Mouse (Mus musculus): Measurements from ENCODE around the gene Zic2. TPM values are rescaled to one million over a fixed set of nuclear protein-coding genes. Genes with fewer than 3 reads are reported as not detected.

Zic2 gene
- polyA plus RNA-seq, 2 experiments from 2014 or later = not detected

- ATAC-seq = no peak
Measured at GRCm38 (mm10) chr14:122477971-122478573, 2.8 kb downstream of the Zic2 start.

DNA sequence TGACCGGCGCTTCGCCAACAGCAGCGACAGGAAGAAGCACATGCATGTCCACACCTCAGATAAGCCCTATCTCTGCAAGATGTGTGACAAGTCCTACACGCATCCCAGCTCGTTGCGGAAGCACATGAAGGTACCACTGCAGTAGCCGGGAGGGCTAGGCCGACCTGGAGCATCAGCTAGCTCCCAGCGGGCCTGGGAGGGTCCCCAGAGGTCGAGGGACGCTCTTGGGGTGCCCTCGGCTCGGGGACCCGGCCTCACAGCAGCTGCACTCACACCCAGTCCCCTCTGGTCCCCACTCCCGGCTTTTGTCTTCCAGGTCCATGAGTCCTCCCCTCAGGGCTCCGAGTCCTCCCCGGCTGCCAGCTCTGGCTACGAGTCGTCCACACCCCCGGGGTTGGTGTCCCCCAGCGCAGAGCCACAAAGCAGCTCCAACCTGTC lies 3.4 kb downstream of the Zic2 start:
- ATAC-seq = no peak

DNA sequence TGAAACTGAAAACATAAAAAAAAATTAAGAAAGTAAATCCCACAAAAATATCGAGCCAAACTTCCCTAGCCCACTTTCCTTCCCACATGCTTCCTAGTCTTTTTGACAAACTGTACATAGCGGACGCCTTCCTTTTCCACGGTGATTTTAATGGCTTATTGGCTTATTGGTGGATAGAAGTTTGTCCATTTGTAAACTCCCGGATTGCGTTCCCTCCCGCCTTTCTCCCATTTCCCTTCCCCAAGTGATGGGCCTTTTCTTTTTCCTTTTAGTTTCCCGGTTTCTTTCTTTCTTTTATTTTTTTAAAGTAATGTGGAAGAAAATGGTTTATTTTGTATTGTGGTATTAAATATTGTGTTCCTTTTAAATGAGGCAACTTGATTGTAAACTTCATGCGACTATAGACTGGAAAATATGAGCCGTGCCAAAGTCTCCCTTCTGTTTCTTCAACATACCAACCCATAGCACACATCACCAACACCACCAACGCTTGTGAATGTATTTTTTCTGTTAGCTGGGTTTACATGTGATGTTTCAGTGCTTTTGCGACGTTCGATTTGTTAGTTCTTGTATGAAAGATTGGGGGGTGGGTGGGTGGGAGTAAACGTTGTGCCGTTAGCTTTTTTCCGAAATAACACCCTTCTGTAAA lies 4.3 kb downstream of the Zic2 start:
- ATAC-seq = no peak

GRCm38 (mm10) chr14:122480355-122480754 lies 5.1 kb downstream of the Zic2 start:
- ATAC-seq = no peak

DNA sequence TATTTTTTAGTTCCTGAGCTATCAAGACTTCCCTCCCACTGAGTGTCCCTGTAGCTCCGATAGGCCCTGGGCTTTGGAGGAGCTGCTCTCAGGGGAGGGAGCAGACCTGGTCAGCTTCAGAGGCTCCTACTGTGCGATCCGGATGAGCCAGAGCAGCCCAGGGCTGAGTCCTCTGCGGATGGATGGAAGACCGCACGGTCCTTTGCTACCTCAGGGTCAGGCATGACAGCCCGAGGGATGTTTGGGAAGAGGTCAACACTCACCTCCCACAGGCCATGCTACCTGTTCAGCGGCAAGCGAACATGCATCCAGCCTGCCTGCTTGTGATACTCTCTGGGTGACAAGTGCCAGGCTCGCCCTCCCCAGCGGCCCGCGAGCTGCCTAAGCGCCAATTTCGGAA lies 5.9 kb downstream of the Zic2 start:
- ATAC-seq = no peak

DNA sequence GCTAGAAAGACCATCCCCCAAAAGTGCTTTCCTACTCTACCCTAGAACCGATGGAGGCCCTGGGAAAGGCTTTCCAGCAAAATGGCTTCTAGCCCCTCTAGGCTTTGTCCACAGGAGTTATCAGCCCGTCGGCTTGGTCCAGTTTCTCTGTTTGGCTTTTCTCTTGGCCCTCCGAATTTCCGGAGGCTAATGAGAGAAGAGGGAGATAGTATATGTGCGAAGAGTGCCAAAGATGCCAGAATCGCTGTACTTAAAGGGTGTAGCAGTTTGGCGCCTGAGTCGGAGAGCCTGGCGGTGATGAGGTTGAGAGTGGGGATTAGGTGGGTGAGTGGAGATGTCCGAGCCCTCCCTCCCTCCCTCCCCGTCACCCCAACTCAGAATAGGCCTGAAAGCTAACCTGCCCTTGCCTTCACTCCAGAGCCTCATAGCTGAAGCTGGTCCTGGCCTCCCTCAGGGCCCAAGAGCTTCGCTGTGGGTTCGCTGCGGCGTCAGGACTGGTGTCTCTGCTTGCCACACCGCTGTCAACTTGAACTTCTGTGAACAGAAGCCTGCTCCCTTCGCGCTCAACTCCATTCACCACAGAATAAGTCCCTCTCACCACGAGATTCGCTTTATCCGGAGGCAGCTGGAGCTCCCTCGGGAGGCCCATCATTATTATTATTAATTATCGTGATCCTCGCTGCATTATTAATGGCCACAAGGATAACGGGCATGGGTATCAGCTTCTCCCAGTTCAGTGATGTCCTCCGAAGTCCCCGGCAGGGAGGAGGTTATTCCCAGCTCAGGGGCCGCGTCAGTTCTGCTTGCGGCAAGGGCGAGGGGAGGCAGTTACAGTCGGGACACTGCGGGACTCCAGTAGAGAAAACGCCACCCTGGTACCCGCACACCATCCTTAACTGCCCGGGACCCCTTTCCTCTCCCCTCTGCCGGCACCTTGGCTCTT lies 7.1 kb downstream of the Zic2 start:
- no peak for ATAC-seq

DNA sequence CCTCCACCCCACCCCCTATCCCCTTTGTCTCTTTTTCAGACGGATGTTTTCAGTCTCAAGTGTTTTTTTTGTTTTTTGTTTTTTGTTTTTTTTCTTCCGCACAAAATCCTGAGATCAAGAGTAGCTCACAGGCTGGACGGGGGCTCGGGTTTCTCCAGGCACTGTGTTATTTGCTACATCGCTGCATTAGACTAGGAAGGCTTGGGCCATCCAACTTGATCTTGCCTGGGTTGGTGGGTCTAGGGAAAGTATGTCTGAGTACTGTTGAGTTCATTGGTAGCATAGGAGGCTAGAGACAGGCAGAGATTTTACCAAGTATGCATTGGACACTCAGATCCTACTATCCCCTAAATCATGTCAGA lies 7.8 kb downstream of the Zic2 start:
- no peak for ATAC-seq

- ATAC-seq = no peak
Measured at GRCm38 (mm10) chr14:122483556-122484421, 8.6 kb downstream of the Zic2 start.

- no peak for ATAC-seq
Measured at GRCm38 (mm10) chr14:122484458-122484843, 9.2 kb downstream of the Zic2 start.

DNA sequence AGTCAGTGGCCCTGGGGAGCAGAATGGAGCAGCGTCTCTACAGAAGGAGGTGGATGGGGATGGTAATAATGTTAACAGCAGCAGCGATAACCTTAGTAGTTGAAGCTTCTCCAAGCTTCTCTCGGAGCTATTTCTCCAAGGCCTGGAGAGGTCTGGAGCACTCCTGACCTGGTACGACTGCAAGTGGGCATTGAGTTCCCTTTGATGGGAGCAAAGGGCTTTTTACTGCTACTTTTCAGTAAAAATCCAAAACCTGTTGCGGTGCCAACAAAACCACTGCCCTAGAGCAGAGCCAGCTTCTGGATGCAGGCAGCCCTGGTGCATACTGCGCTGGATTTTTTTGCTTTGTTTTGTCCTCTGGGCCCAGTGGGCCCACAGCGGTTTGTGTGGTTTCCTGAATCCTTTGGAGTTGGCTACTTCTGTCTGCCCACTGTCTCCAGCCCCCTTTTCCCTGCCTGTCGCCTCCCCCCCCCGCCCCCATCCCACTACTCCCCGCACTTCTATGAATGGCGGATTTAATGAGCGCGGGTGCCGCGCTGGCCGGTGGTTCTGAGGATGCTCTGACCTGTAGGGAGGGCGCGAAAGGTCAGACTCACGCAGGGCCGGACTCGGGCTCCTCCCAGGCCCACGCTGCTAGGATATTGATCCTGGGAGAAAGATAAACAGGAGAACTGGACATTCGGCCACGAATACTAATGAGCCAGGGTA lies 9.8 kb downstream of the Zic2 start:
- no peak for ATAC-seq

DNA sequence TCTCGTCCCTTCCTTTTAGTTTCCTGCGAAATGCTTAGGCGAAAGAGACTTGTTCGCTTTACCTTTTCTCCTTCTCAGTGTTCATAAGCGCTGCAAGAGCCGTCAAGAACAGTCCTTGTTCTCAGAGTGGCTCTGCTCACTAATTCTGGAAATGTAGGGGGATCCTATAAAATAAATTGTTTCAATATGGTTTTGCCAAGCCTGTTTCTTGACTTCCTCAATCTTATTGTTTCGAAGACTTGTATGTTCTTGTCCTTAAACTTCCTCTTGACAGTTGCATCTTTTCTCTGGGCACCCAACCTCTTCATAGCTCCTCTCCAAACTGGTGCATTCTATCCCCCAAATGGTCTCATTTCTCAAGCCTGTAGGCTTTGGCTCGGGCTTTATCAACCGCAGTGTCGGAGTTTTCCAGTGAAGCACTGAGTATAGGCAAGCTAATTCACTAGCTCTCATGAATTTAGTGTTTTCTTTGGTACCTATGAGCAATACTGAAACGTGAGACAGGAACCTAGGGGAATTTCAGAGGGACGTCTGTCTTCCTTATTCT lies 10.5 kb downstream of the Zic2 start:
- no peak for ATAC-seq

DNA sequence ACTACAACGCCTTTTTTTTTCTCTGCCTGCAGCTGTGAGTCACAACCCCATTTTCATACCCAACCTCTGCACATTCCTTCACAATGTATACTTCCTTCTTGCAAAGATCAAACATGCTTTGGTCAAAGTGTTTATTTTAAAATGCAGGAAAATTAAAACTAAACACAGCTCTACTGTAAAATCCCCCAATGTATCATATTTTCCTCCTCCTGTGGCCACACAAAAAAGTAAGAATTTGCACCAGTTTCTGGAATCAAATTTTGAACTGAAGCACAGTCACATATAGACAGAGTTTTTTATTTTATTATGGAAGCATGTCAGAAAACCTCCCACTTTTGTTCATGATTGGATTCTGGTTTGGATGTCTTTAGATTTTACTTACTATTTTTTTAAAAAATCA lies 11.4 kb downstream of the Zic2 start:
- no peak for ATAC-seq

DNA sequence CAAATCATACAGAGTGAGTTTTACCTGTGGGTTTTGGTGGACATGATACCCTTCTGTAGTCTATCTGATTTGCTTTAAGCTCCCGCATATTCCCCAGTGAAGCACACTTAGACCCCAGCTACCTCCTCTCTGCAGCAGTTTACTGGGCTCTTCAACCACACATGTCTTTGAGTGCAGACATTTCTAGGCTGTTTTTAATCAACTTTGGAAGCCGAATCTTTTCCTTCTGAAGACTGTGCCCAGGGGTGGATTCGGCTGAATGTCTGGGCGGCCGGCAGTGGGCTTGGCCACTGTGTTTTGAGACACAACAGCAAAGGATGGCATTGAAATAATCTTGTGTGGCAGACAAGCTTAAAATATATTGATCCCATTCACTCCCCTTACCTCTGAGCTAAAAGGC lies 12.1 kb downstream of the Zic2 start:
- ATAC-seq = no peak

DNA sequence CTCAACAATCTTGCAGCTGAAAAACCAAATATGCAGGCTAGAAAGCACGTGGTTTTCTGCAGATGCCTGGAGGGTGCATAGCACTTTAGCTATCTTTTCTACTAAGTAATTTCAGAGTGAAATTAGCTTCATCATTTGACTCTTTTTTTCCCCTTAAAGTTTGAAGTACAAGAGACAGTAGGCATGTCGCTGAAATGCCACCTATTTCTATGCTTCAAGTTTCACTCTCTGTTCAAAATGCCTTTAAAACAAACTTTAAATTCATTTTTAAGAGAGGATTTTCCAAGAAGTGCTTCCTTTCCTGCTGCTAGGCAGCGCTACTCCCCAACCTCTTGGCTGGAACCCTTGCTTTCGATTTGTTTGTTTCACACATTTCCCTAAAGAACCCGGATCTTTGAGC lies 13.8 kb downstream of the Zic2 start:
- ATAC-seq = no peak

- no peak for ATAC-seq
Measured at GRCm38 (mm10) chr14:122489686-122490414, 14.6 kb downstream of the Zic2 start.

- no peak for ATAC-seq
Measured at GRCm38 (mm10) chr14:122490441-122491328, 15.4 kb downstream of the Zic2 start, which contains the start of gene Gm10837. Gene Gm10837 (plus strand): TSS chr14:122490586.

- ATAC-seq = no peak
Measured at GRCm38 (mm10) chr14:122491521-122491920, 16.3 kb downstream of the Zic2 start.

DNA sequence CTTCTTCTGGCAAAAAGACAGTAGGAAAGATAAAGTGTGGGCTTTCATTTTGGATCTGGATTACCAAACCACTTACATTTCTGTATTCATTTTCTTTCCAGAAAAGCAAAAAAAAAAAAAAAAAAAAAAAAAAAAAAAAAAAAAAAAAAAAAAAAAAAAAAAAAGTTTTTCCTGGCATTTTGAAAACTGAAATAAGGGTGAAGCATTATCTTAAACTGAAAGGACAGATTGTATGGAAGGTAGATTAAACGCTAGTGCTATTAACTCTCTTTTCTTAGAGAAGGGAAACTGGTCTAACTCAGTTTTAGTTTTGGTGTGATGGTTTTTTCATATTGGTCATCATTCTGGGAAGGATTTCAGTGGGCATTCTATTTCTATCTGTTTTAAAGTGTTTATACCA lies 16.8 kb downstream of the Zic2 start:
- ATAC-seq = no peak

DNA sequence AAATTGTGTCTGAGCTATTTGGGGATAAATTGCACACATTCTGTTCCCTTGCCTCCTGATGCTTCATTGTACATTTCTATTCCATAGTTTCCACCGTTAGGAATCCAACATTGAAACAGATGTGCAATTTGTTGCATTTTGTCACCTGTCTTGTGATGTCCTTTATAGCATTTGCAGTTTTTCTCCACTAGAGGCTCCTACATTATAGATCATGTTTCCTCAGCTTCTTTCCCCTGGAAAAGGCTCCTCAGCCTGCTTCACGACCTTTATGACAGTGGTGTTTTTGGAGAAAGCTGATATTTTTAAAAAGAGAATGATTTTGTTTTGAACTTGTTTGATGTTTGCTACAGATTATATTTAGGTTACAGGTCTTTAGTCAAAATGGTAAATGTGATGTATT lies 33.8 kb downstream of the Zic2 start:
- ATAC-seq = no peak

DNA sequence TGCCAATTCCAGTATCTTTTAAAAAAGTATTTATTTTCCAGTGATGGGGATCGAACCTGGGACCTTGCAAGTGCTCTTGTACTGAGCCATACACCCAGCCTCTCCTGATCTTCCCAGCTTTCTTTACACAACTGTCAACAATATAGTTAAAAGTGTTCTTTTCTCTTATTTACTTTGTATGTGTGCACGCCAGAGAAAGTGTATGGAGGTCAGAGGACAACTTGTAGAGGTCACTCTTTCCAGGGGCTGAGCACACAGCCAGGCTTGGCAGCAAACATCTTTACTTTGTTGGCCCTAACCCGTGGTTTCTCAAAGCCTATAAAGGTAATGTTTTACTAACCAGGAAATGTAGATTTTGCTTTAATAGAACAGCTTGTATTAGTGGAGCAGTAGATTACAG lies 36.3 kb downstream of the Zic2 start:
- no peak for ATAC-seq

Data from activated CD4-positive, CD25-positive, alpha-beta regulatory T cell, adult 4 months (primary cell).